Mouse (Mus musculus) CD4-positive helper T cell, adult 2 months (primary cell): ENCODE data around the gene Bpifb9a.
"Not testable (repeated sequence)": the region's sequence is repeated elsewhere in the genome, so short reads cannot be mapped to it uniquely, and the experiment has no call there.

Source experiments
- DNase-seq: peaks from one replicate; pipeline ENCODE4 v3.0.0-alpha.2; 2012; ENCODE audit warnings: low read depth, missing footprints, low spot score

The Bpifb9a gene

GRCm38 (mm10) chr2:154257554-154257953, at the start of gene Bpifb9a:
TSS of gene Bpifb9a (plus strand) at chr2:154257854.
- DNase-seq = not testable (repeated sequence)

DNA sequence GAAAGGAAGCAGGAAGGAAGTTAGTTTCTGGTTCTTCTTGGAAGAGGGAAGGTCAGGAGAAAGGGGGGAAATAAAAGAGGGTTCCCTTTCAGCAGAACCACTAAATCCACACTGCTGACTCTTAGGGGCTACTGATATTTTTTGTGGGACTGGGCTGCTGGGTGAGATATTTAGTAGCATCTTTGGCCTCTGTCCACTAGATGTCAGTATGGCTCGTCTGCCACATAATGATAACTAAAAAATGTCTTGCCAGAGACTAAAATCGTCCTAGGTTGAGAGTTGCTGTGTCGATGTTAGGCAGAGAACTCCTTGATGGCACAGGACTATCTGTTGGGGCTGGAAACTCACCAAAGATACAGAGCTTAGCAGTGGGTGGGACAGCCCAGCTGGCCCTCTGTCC, 48.5 kb upstream of the Bpifb9a start:
- no peak for DNase-seq

- no peak for DNase-seq
Observed at GRCm38 (mm10) chr2:154211121-154211520, 46.5 kb upstream of the Bpifb9a start.

DNA sequence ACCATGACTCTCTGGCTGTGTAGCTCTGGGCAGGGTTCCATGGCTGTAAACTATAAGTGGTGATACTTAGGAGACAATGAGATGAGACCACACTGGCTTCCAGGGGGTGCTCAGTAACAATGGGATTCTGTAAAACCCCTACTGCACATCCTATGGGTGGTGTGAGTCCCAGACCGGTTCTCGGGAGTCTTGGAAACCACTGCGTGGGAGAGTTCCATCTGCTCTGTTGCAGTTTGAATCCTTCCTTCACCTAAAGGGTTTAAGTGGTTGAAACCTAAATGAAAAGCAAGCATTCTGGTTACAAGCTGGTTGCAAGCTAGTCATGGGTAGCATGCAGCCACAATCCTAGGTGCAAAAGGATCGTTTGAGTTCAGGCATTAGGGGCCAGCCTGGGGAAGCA, 45.8 kb upstream of the Bpifb9a start:
- no peak for DNase-seq

- peak; percentile 38 for DNase-seq
Observed at GRCm38 (mm10) chr2:154215191-154215590, 42.5 kb upstream of the Bpifb9a start.

- no peak for DNase-seq
Observed at GRCm38 (mm10) chr2:154219950-154220349, 37.7 kb upstream of the Bpifb9a start.

GRCm38 (mm10) chr2:154223265-154223916, 34.3 kb upstream of the Bpifb9a start, which contains the start of gene Bpifb5:
TSS of gene Bpifb5 (plus strand) at chr2:154223742.
- no peak for DNase-seq

DNA sequence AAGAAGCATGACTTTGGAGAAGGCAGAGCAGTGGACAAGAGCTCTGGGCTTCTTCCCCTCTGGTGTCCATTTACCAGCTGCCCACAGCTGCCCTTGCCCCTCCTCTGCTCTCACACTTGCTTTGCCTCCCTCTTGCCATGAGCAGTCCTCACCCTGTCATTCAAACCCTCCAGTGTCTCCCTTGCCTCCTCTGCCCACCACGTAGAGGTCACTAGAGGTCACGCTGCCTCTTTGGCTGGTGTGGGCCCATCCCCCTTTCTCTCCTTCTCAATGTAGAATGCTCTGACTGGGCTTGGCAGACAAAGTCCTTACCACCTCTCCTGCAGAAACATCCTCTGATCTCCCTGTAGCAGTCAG, 33.8 kb upstream of the Bpifb9a start:
- no peak for DNase-seq

- DNase-seq = no peak
Observed at GRCm38 (mm10) chr2:154226991-154227390, 30.7 kb upstream of the Bpifb9a start.

GRCm38 (mm10) chr2:154227830-154228229, 29.8 kb upstream of the Bpifb9a start:
- no peak for DNase-seq

- no peak for DNase-seq
Observed at GRCm38 (mm10) chr2:154233426-154233825, 24.2 kb upstream of the Bpifb9a start.

DNA sequence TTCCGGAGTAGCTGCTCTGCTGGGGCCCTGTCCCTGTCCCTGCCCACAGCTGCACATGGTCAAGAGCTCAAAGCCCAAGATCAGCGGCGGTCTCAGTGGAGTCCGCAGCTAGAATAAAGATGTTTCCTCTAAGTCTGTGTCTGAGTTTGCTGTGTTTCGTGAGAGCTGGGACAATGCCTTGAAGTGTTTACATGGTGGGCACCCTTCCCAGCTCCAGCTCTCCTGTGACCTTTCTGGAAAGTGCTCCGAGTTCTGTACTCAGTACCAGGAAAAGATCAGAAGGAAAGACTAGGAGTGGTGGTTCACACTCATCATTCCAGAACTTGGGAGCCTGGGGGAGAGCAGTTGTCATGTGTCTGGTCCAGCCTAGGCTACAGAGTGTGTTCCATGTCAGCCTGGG, 16.9 kb upstream of the Bpifb9a start:
- DNase-seq = no peak

- not testable (repeated sequence) for DNase-seq
Observed at GRCm38 (mm10) chr2:154242726-154243125, 14.9 kb upstream of the Bpifb9a start.

DNA sequence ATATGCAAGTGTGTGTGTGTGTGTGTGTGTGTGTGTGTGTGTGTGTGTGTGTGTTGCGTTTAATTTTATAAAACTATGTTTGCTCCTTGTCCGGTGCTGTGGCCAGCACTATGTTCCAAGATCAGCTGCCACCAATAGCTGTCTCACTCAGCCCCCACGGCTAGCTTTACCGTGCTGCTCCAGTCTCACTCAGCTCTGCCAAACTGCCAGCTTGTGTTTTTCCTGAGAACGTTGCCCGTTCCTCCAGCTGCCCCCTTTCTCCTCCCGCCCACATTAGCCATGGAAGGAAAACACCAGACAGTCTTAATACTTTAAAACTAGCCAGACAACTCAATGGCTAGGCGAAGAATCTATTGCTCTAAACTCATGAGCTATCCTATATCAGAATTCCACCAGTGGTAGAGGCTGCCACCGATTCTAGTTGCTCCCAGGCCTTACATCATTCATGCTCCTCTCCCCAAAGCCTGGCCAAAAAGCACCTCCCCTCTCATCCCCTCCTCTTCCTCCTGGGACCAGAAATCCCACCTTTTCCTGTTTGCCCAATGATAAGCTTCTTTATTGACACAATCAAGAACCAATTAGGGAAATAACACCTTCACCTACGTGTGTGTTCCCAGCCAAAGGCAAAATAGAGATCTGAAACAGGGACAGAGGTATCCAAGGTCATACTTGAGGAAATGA, 14.2 kb upstream of the Bpifb9a start:
- no peak for DNase-seq

DNA sequence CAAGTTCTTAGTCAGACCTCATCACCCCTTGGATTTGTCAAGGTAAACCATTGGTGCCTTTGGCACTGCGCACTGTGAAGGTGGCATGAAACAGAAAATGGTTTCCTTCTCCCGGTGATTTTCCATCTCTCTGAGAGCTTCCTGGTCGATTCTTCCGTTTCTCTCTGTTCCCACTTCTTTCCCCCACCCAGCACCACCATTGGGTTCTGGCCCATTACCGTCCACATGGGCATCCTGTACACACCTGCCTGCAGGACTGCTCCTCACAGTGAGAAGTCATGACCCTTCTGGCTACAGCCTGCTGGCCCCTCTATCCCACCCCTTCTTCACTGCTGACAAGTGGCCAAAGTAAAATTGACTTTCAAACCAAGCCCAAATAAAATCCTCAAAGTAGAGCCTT, 12.3 kb upstream of the Bpifb9a start:
- no peak for DNase-seq

DNA sequence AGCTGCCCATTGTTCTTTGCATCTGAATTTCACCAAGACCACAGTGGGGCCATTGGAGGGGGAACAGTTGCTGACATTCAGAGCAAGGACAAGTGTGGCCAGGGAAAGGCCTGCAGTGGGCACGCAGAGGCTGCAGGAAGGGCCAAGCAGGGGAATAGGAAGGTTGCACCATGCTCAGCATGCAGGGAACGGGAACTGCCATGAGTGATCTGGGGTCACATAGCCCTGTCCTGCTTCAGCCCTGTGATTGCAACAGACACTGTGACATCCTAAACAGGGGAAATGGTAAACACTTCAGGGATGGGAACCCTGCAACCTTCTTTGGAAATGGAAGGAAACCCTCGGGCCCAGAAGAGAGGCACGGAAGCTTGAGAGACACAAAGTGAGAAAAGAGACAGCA, 2.4 kb upstream of the Bpifb9a start:
- not testable (repeated sequence) for DNase-seq

- no peak for DNase-seq
Observed at GRCm38 (mm10) chr2:154255770-154256169, 1.9 kb upstream of the Bpifb9a start.

GRCm38 (mm10) chr2:154264397-154264796, 6.7 kb downstream of the Bpifb9a start:
- DNase-seq = not testable (repeated sequence)

DNA sequence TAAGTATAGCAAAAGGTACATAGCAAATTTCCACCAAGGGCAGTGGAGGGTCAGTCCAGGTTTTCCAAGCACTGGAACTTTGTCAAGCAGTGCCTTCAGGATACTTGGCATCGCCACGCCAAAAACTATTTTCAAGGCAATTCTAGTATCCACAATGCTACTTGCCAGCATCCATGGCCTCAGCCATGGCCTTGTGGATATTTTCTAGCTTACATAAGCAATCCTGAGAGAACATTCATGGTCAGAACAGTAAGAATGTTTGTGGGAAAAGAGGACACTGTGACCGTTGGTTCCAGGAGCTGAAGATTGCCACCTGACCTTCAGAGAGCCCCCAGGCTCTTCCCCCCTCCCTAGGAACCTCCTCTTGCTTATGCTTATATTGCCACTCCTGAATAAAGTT, 34.2 kb downstream of the Bpifb9a start:
- DNase-seq = not testable (repeated sequence)

GRCm38 (mm10) chr2:154292833-154293232, 35.2 kb downstream of the Bpifb9a start:
- DNase-seq = no peak

DNA sequence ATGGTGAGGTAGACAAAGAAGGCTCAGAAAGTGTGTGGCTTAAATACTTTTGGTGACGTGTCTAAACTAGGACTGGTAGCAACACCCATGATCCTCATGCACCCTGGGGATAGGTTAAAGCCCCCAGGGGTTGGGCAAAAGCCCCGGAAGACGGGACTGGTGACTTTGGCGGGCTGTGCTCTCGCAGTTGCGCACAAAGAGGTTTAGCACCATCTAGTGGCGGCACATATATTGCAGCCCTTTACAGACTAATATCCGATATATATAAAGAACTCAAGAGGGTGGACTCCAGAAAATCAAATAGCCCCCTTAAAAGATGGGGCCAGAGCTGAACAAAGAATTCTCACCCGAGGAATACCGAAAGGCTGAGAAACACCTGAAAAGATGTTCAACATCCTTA, 37.1 kb downstream of the Bpifb9a start:
- DNase-seq = peak; percentile 59

DNA sequence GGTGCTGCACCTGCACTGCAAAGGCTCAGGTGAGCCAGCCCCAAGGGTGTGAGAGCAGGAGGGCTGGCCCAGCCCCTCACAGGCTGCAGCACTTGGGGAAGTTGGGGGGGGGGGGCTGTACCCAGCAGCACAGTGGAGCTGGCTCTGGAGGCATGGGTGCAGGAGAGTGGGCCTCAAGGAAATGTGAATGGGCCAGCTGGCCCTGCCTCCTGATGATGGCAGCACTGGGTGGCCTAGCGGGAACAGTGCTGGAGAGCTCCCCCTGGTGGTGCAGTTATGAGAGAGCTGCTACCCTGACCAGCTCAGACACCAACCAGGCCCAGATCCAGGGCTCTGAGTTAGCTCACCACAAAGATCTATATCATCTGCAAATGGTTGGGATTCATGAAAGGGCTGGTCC, 42.8 kb downstream of the Bpifb9a start:
- peak; percentile 69 for DNase-seq

DNA sequence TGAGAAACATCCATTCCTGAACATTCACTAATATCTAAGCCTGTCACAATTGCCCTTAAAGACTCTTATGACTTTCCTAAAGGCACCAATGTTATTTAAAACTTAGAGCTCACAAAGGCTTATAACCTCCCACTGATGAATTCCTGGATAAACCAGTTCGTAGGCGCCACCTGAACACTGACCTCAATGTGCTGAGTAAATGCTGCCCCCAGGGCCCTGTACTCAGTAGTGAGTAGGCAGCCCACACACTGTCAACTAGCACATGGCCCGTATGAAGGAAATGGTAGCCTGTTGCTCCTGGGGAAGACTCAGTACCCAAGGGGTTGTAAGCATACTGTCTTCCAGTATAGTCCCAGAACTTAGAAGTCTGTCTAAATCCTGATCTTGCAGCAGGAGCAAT, 44.1 kb downstream of the Bpifb9a start:
- no peak for DNase-seq
